Mouse (Mus musculus) megakaryocyte, adult 5-6 weeks (primary cell): ENCODE data around the gene Znrd1. TPM values are rescaled to one million over a fixed set of nuclear protein-coding genes. Genes with fewer than 3 reads are reported as not detected.
A peak's percentile ranks its signal among the peaks of the same experiment; 100 is the strongest.

Experiments
- ATAC-seq: 2 replicates; pipeline ENCODE4 v1.8.0; 2016; ENCODE audit warnings: mild to moderate bottlenecking, inconsistent platforms; ENCODE audit not compliant: poor library complexity, severe bottlenecking
- total RNA-seq, 2 experiments: library from RNA; stranded (forward) in 1 of 2; stranded (reverse) in 1 of 2; fragments of 153-499, 151-499 nt in 1 of 2; fragments of 221-1000, 200-1000 nt in 1 of 2; gene quantifications; 2 replicates each; pipeline versions ENCODE4 v1.2.3 to v1.2.4; 2015 to 2017

Gene Znrd1
- total RNA-seq, 2 experiments from 2014 or later, result 32.0 to 90.6 TPM

GRCm38 (mm10) chr17:36971172-36971850 lies 13.0 kb upstream of the Znrd1 start:
- ATAC-seq, result peak; percentile 58

DNA sequence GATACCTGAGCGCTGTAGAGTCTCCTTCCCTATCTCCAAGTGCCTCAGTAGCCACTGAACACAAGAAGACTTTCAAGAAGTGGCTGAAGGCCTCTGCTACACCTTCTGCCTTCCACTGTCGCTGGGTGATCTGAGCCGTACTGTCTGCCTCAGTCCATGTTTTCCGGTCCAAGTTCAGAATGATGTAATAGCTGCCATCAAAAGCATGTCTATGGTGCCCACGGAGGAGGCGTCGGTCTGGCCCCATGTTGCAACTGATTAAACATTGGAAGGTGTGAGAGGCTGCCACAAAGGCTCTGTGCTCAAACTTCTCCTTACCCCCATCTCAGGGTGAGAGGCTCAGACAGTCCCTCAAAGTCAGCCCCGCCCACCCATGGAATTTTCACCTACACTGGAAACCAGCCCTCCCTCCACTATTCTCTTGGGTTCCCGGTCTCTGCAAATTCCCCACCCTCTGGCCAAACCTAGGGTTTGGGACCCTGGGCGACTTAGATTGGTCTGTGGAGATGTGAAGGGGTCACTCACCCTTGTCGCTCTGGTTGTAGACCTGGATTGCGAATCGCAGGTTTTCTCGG lies 12.0 kb upstream of the Znrd1 start:
- ATAC-seq, result no peak

- peak; percentile 61 for ATAC-seq
These were observed 8.5 kb upstream of the Znrd1 start for GRCm38 (mm10) chr17:36966875-36967274.

- ATAC-seq, result no peak
These were observed 2.8 kb upstream of the Znrd1 start for GRCm38 (mm10) chr17:36961125-36961524.

DNA sequence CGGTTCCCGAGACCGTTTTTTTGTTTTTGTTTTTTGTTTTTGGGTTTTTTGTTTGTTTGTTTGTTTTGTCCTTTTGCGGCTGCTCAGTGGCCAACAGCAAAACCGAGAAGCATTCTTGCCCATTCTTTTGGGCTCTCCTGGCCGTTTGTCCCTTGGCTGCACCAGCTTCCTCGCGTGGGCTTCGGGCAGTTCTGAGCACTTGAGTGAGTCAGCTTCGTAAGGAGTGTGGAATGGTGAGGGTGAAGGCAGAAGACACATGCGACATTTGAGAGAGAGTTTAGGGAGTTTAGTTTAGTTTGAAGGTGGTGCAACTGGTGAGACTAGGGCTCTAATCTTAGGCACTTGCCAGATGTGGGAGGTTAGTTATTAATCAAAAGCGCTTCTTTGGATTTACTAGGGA lies 525 bp upstream of the Znrd1 start:
- peak; percentile 18; the same call in 1 of the 2 replicates for ATAC-seq

- no peak for ATAC-seq
These were observed 5.3 kb downstream of the Znrd1 start for GRCm38 (mm10) chr17:36953062-36953461.

GRCm38 (mm10) chr17:36952631-36953030 lies 5.7 kb downstream of the Znrd1 start:
- no peak for ATAC-seq

DNA sequence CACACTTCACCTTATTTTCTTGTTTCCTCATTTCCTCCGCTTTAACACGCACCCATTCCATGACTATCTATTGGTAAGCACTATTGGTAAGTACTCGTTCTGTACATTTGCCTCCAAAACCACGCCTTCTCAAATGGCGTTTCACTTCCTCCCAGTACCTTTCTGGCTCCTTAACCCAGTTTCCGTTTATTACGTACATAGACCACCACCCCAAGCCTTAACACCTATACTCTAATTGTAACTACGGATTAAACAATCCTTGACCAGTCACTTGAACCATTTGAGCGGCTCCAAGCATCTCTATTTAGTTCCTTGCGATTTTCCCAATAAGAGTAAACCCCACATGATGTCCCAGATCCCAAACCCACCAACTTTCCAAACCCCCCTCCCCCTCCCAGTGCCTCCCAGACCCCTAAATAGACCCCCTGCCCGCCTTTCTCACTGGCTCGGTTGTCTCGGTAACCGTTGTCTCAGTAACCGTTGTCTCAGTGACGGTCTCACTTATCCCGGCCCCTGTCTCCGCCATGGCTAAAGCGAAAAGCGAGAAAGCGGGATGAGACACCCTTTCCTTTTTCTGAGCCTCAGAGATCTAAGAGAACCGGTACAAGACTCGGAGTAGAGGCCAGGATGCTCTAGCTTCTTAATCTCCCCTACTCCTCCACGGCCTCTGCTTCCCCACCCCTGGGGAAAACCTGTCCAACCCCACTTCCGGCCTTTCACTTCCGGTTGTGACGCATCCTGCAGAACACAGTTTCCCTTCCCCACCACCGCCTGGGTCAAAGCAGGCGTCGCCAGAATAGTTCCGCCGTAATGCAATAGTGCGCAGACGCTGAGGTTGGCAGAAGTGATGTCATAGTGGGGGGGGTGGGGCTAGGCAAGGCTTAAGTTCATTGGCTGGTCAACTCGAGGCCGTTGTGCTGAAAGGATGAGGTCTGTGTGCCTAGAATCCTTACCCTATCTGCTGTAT lies 7.1 kb downstream of the Znrd1 start, which contains the start of gene Ppp1r11:
Gene Ppp1r11, minus strand, starts transcription at position 761 of the 967 bp plus-strand sequence.
- peak; percentile 96 for ATAC-seq

GRCm38 (mm10) chr17:36949265-36949664 lies 9.1 kb downstream of the Znrd1 start:
- no peak for ATAC-seq

- no peak for ATAC-seq
These were observed 10.1 kb downstream of the Znrd1 start for GRCm38 (mm10) chr17:36948286-36948685.

- ATAC-seq, result no peak
These were observed 11.1 kb downstream of the Znrd1 start for GRCm38 (mm10) chr17:36947051-36947819.

GRCm38 (mm10) chr17:36944121-36944775 lies 14.1 kb downstream of the Znrd1 start:
- no peak for ATAC-seq

DNA sequence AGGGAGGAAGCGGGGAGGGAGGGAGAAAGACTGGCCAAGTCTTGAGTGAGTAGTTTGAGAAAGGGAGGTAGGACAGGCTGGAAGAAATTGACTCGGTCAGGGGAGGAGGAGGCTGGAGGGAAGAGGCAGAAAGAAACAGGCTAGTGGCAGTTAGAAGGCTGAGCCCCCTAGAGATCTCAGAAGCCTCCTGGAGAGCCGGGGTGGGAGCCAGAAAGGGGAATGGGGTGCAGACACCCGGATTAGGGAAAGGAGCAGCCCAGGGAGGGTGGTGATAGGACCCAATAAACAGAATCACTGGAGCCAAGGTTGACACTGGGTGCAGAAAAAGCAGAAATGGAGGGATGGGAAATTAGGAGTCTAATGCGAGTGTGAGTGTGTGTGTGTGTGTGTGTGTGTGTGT lies 14.7 kb downstream of the Znrd1 start:
- ATAC-seq, result no peak

DNA sequence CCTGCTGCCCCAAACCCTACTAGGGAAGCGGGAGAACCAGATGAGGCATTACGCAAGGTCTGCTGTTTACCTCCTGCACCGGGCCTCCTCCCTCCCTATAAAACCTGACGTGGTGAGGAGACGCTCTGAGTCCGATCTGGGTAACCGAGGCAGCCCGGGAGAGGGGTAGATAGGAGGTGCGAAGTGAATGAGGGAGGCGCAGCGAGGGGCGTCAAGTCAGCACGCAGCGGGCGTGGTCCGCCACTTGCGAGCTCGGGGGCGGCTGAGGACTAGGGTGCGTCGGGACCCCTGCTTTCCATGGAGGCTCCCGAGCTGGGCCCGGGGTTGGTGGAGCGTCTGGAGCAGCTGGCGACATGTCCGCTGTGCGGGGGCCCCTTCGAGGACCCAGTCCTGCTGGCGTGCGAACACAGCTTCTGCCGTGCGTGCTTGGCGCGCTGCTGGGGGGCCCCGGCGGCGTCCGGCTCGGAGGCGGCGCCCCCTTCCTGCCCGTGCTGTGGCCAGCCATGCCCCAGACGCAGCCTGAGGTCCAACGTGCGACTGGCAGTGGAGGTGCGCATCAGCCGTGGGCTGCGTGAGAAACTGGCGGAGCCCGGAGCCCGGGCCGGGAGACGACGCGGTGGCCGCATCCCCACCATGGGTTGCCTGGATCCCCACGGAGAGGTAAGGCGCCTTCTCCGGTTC lies 15.4 kb downstream of the Znrd1 start, which contains the start of gene Rnf39:
Gene Rnf39, plus strand, starts transcription at position 128 of the 681 bp plus-strand sequence.
- peak; percentile 35 for ATAC-seq

DNA sequence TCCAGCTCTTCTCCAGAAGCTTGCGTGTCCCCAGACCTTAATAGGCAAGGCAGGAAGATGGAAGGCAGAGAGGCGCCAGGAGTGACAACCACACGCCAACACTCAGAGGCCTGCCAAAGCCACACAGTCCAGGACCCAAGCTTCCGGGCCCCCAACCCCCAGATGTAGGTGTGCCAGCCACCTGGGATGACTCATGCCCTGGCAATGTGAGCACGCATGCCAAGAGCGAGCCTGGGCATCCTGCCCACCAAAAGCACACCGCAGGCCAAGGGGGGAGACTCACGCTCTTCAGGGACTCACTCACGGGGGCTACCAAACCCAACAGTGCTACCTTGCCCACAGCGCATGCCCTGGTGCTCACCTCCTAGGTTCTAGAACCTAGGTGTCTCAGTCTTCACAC lies 16.0 kb downstream of the Znrd1 start:
- peak; percentile 36 for ATAC-seq

DNA sequence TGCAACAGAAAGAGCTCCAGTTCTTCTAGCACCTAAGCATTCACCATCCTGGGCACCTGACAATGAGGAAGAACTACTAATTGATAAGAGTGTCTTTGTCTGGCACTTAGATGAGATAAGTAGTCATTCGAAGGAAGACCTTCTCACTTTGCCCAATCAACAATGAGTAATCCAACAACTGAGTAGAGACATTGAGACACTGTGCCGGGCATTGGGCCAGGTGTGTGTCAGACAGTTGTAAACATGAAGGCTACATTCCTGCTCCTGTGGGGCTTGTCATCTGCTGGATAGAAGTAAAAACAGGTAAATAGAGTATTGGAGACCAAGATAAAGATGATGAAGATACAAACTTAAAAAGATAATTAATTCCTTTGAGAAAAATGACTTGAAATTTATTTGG lies 20.3 kb downstream of the Znrd1 start:
- ATAC-seq, result no peak

GRCm38 (mm10) chr17:36931806-36932205 lies 26.6 kb downstream of the Znrd1 start:
- ATAC-seq, result no peak

DNA sequence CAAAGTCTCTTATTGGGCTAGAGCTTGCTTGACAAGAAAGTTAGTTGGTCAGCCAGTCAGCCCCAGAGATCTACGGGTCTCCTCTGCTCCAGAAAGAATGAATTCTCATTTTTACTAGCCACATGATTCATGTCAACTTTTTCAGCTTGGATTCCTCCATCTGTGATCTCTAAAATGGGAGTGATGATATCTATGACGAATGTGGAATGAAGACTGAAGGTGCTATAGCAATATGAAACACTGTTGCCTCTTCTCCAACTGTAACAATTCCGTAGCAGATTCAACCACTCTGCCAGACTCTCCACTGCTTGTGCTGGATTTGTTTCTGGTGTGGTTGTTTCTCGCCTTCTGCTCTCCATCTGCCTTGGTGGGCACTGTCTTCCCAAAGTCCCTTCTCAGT lies 27.2 kb downstream of the Znrd1 start:
- ATAC-seq, result no peak

DNA sequence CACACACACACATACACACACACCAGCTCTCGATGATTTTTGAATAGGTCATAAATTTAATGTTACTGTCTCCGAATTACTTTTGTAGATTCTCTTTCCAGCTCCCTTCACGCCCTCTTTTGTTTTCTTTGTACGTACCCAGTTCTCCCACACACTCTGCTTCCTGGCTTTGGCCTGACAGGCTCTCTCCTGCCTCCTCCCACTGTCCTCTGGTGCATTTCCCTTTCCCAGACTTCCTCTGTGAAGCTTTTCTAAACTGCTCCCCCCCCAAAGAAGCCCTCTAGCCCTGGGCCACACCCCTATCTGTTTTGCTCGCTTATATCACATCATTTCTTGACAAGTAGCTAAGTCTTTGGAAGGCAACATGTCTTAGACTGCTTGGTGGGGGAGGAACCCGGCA lies 28.1 kb downstream of the Znrd1 start:
- no peak for ATAC-seq
